Mouse (Mus musculus): ENCODE results near the gene Slc12a9.

The Slc12a9 gene

DNA sequence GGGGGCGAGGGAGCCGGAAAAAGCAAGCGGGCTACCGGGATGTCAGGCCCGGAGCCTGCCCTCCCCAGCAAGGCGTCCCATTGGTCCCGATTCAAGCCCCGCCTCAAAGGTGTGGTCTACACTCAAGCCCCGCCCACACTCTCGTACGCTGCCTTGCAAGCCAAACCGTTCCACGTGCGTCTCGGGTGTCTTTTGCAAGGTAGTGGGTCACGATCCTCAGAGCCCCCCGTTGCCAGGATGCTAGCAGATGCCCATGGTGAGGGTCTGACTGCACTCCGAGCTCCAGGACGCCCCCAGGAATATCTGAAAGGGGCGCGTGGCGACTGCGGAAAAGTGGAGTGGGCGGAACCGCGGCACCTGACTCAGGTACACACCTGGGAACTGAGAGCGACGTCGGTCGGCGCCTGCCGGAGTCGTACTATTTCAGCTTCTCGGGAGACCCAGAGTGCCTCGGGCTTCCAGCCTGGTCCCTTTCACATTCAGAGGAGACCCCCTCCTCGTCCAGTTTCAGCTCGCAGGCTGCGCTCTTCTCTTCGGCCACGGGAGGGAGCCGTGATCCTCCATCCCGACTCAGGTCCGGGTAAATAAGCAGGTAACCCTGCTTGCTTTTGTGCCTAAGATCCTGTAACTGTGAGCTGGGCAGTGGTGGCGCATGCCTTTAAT, at the start of gene Slc12a9:
TSS of gene Slc12a9 (minus strand) at position 86 of the 663 bp plus-strand sequence.
- peak; percentile 96 for DNase-seq (ENCODE audit: low spot score)

DNA sequence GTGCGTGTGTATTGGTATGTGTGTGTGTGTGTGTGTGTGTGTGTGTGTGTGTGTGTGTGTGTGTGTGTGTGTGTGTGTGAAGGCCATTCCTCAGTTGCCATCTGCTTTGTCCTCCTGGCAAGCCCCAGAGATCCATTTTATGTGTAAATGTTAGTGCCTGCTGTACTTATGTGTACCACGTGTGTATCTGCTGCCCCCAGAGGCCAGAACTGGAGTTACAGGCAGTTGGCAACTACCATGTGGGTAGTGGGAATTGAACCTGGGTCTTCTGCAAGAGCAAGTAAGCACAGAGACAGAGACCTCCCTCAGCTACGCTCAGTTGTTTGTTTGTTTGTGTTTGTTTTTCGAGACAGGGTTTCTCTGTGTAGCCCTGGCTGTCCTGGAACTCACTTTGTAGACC, 47.8 kb upstream of the Slc12a9 start:
- DNase-seq (ENCODE audit: low spot score), result peak; percentile 81

DNA sequence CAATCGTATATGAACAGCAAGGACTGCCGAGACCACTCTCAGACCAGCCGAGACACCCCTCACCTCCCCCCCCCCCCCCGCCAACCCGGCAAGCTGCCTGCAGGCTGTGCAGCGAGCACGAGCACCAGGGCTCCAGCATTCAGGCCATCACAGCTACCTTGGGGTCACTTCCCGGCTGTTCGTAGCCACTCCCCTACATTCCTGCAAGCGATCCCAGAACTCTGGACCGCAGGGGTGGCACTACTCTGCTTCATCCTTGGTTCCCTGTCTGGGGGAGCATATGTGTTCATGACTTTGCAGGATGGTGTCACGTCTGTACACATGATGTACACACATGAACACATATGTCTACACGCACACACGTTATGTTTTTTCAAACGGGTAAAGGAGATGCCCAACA, 44.2 kb upstream of the Slc12a9 start:
- no peak for DNase-seq (ENCODE audit: low spot score)

DNA sequence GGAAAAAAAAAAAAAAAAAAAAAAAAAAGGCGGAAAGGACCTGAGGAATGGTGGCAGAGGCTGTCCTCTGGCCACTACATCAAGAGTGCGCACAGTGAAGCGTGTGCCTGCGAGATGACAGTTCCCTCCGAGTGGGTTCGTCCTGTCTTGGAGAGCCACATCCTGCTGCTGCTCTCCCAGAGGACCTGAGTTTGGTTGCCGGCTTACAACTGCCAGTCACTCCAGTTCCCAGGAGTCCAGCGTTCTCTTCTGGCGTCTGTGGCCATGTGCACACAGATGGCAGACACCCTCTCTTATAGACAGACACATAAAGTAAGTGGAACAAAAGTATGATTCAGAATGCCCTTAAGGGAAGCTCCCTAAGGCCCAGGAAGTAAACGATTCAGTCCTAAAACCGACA, 43.8 kb upstream of the Slc12a9 start:
- peak; percentile 29 for DNase-seq (ENCODE audit: low spot score)

DNA sequence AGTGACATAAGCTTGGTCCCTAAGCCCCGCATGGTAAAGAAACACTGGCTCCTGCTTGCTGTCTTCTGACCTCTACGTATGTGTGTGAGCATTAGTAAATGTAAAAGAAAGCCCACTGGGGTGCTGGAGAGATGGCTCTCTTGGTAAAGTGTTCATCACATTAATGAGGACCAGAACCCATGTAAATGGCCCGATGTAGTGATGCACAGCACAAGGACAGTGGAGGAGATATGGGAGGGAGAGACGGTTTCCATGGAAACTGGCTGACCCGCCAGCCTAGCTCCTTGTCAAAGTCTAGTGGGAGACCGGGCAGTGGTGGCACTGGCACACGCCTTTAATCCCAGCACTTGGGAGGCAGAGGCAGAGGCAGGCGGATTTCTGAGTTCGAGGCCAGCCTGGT, 43.3 kb upstream of the Slc12a9 start:
- peak; percentile 44 for DNase-seq (ENCODE audit: low spot score)

DNA sequence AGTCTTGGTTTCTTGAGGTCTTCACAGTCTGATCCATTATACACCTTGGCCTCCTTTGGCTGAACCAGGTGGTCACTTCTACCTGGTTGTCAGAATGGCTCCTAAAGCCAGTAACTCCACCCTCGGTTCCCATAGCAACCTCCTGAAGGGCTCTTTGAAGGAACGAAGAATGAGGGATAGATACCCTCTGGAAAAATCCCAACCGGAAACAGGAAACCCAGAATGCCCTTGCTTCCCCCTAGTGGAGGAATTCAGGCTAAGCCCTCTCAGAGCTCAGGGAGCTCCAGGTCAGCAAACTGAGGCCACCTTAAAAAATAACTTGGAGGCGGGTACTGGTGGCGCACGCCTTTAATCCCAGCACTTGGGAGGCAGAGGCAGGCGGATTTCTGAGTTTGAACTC, 42.8 kb upstream of the Slc12a9 start:
- peak; percentile 49 for DNase-seq (ENCODE audit: low spot score)

DNA sequence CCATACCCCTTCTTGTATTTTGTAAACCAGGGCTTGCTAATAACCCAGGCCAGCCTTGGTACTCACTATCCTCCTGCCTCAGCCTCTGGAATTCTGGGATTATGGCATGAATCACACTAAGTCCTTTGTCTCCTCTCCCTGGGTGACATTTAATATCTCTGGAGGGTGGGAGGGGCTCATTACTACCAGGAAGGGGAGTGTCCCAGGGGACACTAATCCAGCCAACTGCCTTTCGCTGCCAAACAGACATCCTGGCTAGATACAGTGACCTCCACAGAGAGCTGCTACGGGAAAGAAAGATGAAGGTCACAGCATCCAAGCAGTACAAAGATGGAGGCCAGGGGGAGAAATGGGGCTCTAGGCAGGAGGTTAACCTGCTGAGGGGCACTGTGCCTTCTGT, 42.2 kb upstream of the Slc12a9 start:
- DNase-seq (ENCODE audit: low spot score), result no peak

DNA sequence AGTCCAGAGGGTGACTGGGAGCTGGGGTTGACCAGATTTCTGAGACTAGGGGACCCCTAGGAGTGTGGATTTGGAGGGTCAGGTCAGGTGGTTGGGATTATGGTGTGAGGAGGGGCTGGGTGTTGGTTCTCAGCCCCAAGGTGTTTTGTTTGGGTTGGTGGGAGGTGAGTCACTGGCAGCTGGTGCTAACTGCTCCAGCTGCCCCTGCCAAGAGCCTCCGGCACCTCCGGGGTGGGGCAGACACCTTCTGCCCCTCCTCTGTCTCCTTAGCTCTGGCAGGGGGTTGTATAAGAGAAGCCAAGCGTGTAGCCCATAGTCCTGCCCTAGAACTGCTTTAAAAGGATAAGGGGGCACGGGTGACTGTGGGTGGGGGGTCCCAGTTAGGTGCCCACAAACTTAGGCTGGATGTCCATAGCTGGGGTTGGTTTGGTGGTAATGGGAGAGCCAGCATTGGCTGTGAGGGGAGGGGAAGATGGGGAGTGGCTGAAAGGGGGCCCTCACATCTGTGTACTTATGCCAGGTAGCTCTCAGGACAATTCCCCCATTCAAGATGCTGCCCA, 41.2 kb upstream of the Slc12a9 start:
- DNase-seq (ENCODE audit: low spot score), result no peak

DNA sequence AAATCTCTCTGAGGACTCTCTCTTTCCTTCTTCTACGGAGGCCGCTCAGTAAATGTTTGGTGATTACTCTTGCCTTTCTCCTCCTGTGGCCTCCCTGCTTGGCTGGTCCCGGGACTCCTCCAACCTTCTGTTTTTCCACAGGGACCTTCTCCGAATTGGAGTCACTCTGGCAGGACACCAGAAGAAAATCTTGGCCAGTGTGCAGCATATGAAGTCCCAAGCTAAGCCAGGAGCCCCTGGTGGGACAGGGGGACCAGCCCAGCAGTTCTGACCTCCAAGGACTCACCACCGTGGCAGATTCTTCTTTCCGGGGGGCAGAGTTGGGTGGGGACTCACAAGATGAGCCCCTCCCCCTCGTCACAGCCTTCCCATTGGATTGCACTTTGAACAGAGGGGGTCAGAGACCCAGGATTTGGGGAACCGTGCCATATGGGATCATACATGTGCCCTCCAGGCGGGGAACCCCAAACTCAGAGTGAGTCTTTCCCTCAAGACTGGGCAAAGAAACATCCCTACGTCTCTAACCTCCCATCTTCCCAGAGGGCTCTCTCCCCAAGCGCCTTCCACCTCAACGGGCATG, 40.1 kb upstream of the Slc12a9 start:
- DNase-seq (ENCODE audit: low spot score), result no peak

DNA sequence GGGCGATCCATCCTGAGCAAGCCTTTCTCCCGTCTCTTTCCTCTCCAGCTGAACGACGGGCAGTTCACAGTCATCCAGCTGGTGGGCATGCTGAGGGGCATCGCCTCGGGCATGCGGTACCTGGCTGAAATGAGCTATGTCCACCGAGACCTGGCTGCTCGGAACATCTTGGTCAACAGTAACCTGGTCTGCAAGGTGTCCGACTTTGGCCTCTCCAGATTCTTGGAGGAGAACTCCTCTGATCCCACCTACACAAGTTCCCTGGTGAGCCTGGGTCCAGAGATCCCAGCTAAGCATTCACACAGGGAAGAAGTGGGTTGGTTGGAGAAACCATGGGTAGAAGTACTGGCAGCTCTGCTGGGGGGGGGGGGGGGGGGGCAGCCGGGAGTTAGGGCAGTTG, 36.3 kb upstream of the Slc12a9 start:
- DNase-seq (ENCODE audit: low spot score), result no peak

DNA sequence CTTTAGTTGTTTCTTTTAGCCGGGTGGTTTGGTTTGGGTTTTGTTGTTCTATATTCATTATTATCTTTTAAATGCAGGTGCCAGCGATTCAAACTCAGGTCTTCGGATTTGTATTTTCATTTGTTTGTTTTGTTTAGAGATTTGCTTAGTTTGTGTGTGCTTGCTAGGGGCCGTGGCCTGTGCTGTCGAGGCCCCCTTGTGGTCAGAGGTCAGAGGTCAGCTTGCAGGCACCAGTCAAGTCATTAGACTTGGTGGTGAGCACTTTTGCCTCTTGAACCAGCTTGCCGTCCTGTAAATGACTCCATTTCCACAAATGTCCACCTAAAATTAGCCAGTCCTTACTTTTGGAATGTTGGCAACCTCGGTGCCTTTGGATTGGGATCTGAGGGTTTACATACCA, 25.0 kb upstream of the Slc12a9 start:
- DNase-seq (ENCODE audit: low spot score), result no peak

DNA sequence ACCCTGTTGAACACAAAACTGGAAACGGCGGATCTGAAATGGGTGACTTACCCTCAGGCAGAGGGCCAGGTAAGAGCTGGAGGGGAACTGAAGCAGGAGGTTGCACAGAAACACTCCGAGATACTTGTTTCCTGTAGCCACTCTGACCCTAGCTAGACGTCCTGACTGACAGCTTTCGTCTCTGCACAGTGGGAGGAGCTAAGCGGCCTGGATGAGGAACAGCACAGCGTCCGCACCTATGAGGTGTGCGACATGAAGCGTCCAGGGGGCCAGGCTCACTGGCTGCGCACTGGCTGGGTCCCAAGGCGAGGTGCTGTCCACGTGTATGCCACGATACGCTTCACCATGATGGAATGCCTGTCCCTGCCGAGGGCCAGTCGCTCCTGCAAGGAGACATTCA, 20.7 kb upstream of the Slc12a9 start:
- no peak for DNase-seq (ENCODE audit: low spot score)

DNA sequence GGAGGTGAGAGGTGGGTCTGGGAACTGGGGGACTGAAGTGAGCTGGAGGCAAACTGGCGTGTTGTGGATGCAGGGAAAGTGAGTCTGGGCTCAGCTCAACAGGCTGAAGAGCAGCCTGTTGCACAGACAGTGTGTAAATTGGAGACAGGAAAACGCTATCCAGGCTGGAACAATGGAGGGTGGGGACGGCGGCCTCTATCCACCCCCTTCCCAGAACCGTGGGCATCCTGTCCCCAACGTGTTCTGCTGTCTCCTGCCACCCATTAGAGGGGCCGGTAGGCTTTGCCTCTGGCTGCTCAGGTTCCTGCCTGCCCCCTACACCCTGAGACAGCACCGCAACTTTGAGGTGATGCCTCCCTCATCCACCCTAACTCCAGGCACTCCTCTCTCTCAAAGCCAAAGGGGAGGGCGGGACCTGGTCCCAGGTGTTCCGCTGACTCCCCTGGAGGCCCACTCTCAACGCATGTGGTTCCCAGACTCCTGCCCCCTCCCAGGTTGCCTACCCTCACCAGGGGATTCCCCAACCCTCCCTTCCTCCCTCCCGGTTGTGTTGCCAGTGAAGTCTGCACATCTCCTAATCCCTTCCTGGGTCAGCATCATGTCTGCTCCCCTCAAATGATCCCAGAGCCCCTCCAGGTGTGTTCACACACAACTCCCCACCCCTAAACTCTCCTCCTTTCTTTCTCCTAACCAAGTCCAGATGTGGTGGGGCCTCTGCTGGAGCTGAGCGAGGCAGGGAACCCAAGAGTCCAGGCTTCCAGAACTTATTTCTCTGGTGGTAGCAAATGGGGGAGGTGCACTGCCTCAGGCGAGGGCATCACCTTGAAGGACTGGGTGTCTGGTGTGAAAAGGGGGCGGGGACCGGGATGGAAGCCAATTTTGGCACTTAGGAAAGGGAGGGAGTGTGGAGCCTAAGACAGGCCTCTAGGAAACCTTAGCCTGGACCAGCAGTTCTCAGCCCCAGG, 18.9 kb upstream of the Slc12a9 start:
- DNase-seq (ENCODE audit: low spot score), result no peak

DNA sequence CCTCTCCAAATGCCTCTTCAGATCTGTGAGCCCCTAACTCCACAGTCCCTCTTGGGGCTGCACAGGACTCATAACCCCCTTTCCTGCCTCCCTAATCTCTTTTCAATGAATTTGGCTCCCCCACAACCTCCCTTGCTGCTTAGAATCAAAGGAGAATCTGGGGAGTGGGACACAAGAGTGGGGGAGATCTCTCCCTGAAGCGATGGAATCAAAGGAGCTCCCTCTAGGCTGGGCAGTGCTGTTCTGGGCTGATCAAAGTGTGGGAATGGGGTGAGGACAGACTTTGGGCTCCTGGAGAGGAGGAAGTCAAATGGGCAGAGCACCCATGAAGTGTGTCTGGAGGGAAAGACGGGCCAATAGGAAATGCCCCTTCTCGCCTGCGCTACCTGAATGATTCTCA, 18.0 kb upstream of the Slc12a9 start:
- no peak for DNase-seq (ENCODE audit: low spot score)

DNA sequence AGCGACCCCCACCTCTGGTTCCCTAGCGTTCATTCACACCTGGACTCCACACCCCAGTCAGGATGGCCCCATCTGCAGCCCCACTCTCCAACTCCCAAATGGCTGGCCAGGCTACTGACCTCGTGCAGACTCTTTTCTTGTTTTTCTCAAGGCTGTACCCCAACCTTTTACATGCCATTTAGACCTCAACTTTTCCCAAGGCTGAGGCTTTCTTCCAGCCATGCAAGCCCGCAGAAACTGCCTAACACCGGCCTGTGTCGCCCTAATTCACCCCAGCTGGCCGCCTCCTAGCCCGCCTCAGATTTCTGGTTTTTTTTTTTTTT, 17.6 kb upstream of the Slc12a9 start:
- DNase-seq (ENCODE audit: low spot score), result no peak

DNA sequence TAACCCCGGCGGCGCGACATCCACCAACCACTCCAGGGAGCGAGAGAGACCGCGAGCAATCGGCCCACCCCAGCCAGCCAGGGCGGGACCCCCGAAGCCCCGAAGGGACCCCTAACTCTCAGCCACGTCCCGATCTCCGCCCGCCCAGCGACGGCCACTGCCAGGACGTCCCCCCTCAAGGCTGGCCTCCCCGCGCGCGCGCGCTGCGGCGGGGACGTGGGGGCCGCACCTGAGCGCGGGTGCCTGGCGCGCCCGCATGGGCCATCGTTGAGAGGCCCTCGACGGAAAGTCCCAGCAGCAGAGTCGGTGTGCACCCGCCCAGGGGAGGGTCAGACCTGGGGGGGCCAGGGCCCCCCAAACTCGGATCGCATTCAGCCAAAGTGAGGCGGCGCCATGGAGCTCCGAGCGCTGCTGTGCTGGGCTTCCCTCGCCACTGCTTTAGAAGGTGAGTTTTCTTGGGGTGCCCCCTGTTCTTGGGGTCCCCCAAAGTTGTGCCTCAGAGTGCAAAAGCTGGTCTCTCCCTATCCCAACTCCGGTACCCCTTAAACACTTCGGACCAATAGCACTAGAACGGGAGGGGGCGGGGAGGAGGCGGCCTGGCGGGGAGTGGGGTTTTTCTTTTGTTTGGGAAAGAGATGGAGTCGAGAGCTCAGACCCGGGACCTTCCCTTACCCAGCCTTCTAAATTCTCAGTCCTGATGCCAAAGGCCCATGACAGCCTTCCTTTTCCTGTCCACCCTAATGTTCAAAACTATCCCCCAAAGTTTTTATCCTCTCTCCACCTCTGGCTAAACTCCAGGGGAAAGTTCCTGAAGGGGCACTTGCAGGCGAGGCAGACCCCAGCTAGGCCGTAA, 17.0 kb upstream of the Slc12a9 start:
- peak; percentile 10 for DNase-seq (ENCODE audit: low spot score)

DNA sequence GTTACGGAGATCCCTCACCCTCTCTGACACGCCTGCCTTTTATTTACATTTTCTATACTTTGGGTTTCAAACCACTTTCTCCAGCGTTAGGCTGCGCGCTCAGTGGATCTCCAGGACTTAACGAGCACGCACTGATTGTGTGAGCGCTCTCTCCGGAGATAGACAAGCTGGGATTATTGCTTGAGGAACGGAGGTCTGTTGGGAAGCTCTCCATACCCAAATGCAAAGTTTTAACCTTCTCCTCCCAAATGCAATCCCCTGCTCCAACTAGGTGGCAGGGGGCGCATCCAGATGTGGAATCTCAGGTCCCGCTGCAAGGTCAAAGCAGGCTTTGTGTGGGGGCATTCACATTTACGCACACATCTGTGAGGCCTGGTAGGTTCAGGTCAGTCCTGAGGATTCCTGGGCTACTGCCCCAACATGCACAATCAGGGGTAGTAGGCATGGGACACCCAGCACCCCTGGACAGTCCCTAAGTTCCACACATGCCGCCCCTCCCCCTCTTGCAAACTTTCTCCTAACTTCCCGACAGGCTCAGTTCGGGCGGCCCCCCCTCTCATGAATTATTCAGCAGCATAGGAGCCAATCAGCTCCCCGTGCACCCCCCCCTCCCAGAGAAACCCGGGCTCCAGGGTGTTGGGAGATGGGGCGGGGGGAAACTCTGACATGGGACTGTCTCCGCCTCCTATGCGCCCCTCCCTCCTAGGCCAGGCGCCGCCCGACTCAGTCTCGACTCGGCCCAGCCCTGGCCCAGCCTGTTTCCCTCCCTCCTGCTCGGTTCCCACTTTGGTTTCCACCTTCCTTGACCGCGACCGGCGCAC, 16.2 kb upstream of the Slc12a9 start, which contains the start of gene Ephb4:
TSS of gene Ephb4 (plus strand) at position 726 of the 821 bp plus-strand sequence.
- DNase-seq (ENCODE audit: low spot score), result peak; percentile 87

DNA sequence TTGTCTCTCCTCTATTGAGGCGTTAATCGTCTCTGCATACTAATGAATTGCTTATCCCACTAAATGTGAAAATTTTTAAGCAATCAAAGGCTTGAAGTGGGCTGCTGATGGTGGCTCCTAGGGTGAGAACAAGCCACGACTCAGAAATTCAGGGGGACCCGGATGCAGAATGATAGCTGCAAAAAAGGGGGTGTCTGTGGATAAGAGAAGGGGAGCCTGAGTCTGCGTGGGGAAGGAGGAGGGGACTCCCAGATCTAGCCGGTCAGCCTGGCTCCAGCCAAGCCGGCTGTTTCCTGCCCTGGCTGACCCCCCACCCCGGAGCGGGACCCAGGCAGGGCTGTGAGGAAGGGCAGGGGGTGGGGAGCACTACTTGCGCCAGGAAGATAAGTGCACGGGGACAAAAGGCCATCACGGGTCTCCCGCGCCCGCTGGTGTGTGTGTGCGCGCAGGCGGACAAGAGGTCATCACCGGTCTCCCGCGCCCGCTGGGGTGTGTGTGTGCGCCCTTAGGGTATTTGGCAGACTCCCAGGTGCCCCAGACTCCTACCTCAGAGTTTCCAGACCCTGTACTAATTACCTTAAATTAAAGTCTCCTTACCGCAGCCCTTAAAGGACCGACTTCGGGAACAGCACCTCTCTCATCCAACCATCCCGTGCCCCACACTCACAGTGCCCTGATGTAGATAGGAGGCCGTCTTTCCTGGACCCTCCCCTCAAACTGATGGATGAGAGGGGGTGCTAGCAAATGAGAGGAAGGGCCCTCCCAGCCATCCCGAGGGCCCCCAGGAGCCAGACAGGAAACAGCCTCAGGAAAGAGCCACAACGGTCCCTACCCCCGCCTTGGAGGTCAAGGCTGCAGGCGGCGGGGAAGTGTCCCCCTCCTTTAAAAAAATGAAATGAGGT, 15.3 kb upstream of the Slc12a9 start:
- DNase-seq (ENCODE audit: low spot score), result no peak

DNA sequence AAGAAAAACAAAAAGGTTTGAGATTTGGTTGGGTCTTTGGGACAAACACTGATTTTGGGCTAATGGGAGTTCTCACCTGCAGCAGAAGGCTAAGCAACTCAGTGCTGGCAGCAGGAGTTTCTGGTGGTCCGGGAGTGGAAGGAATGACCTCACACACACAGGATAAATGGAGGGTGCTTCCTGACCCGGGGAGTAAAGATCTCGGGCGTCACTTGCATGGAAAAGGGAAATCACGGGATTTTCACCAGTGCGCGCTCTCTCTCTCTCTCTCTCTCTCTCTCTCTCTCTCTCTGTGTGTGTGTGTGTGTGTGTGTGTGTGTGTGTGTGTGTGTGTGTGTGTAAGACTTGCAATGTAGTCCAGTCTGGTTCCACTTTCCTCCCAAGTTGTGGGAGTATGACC, 14.5 kb upstream of the Slc12a9 start:
- DNase-seq (ENCODE audit: low spot score), result no peak

DNA sequence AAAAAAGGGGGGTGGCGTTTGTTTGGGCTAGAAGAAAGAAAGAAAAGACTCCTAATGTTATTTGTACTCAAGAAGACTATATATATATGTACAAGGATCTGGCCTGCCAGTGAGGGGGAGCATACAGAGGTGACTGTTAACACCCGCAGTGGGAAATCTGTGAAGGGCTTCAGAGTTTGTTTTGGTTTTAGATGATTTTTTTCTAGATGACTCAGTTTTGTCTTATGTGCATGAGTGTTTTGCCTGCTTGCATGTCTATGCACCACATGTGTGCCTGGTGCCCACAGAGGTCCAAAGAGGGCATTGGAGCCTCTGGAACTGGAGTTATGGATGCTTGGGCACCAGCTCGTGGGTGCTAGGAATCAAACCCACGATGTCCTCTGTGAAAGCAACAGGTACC, 13.6 kb upstream of the Slc12a9 start:
- DNase-seq (ENCODE audit: low spot score), result no peak

All from retina, embryonic 14.5 days (tissue).